Mouse (Mus musculus): ENCODE data around the gene Cmtm4. TPM values are rescaled to one million over a fixed set of nuclear protein-coding genes. Genes with fewer than 3 reads are reported as not detected.

The Cmtm4 gene
- polyA plus RNA-seq, 1 experiment from 2014 or later, result 2.6 TPM

- no peak overlapping the region for H3K4me3 ChIP-seq
- 93% methylated on average over 5 of the region's 5 CpGs for WGBS
- no peaks in the 10 kb centered on the region for H3K27me3 ChIP-seq
- no peak overlapping the region for H3K9ac ChIP-seq
- ATAC-seq, result no peak
- no peaks in the 10 kb centered on the region for H3K9me3 ChIP-seq (replicated peaks)
- H3K27ac ChIP-seq, result no peak overlapping the region
- H3K36me3 ChIP-seq (ENCODE audit: poor library complexity, severe bottlenecking), result peaks cover 97% of the 10 kb centered on the region
- H3K4me1 ChIP-seq, result peaks cover 26% of the 10 kb centered on the region
- no peak overlapping the region for H3K4me2 ChIP-seq
Observed at GRCm38 (mm10) chr8:104433191-104433842, 37.7 kb upstream of the Cmtm4 start.

DNA sequence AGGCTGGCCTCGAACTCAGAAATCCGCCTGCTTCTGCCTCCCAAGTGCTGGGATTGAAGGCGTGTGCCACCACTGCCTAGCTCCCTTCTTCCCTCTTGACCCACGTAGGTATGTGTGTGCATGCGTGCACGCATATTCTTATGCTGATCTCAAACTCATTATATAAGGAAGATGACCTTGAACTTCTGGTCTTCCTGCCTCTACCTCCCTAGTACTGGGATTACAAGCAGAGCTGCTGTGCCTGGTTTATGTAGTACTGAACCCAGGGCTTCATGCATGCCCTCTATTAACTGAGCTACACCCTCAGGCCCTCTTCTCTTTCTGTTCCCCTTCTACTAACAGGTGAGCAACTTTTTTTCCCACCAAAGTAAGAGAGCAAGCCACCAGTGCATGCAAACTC lies 37.0 kb upstream of the Cmtm4 start:
- no peak overlapping the region for H3K9ac ChIP-seq
- 96% methylated on average over 6 of the region's 6 CpGs for WGBS
- peaks cover 99% of the 10 kb centered on the region for H3K36me3 ChIP-seq (ENCODE audit: poor library complexity, severe bottlenecking)
- H3K27ac ChIP-seq, result no peak overlapping the region
- H3K27me3 ChIP-seq, result no peaks in the 10 kb centered on the region
- no peak overlapping the region for H3K4me3 ChIP-seq
- H3K4me2 ChIP-seq, result no peak overlapping the region
- H3K4me1 ChIP-seq, result peaks cover 26% of the 10 kb centered on the region
- ATAC-seq, result no peak
- no peaks in the 10 kb centered on the region for H3K9me3 ChIP-seq (replicated peaks)

- no peak for ATAC-seq
- 89% methylated on average over 7 of the region's 7 CpGs for WGBS
- H3K4me2 ChIP-seq, result no peak overlapping the region
- peaks cover 99% of the 10 kb centered on the region for H3K36me3 ChIP-seq (ENCODE audit: poor library complexity, severe bottlenecking)
- H3K27me3 ChIP-seq, result no peaks in the 10 kb centered on the region
- no peaks in the 10 kb centered on the region for H3K9me3 ChIP-seq (replicated peaks)
- H3K9ac ChIP-seq, result no peak overlapping the region
- H3K4me1 ChIP-seq, result peaks cover 9% of the 10 kb centered on the region; the same call in 1 of the 2 replicates
- no peak overlapping the region for H3K27ac ChIP-seq
- H3K4me3 ChIP-seq, result no peak overlapping the region
Observed at GRCm38 (mm10) chr8:104430230-104430629, 34.6 kb upstream of the Cmtm4 start.

- ATAC-seq, result no peak
- Histone ChIP-seq H3K4me2 (no peak overlapping the region), H3K4me3 (no peak overlapping the region), H3K9me3 (replicated peaks) (no peaks in the 10 kb centered on the region), H3K27ac (no peak overlapping the region), H3K4me1 (no peaks in the 10 kb centered on the region), H3K9ac (no peak overlapping the region), H3K27me3 (no peaks in the 10 kb centered on the region), H3K36me3 (ENCODE audit: poor library complexity, severe bottlenecking) (peaks cover 98% of the 10 kb centered on the region)
- WGBS, result 91% methylated on average over 13 of the region's 13 CpGs
Observed at GRCm38 (mm10) chr8:104427703-104428102, 32.1 kb upstream of the Cmtm4 start.

- Histone ChIP-seq H3K4me3 (no peak overlapping the region), H3K27ac (no peak overlapping the region), H3K9ac (no peak overlapping the region), H3K27me3 (no peaks in the 10 kb centered on the region), H3K4me2 (no peak overlapping the region), H3K36me3 (ENCODE audit: poor library complexity, severe bottlenecking) (peaks cover 97% of the 10 kb centered on the region), H3K9me3 (replicated peaks) (no peaks in the 10 kb centered on the region), H3K4me1 (no peaks in the 10 kb centered on the region)
- WGBS, result 84% methylated on average over 6 of the region's 6 CpGs
- no peak for ATAC-seq
Observed at GRCm38 (mm10) chr8:104422313-104422712, 26.7 kb upstream of the Cmtm4 start.

DNA sequence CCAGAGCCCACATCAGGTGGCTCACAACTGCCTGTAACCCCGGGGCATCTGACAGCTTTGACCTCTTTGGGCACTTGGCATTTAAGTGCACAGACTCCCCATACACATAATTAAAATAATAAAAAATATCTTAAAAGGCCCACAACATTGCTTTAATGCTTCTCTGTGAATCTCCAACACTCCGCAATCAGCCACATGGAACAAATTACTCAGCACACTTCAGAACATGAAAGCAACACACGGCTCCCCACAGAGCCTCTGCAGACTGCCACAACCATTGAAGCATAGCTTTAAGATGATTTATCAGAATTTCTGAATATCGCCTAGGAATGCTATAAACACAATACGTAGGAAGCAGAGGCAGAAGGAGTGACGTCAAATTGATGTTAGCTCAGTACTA lies 20.4 kb upstream of the Cmtm4 start:
- Histone ChIP-seq H3K4me1 (no peaks in the 10 kb centered on the region; the same call in 1 of the 2 replicates), H3K4me2 (no peak overlapping the region), H3K36me3 (ENCODE audit: poor library complexity, severe bottlenecking) (peaks cover 43% of the 10 kb centered on the region), H3K4me3 (no peak overlapping the region), H3K27ac (no peak overlapping the region), H3K9ac (no peak overlapping the region), H3K9me3 (replicated peaks) (no peaks in the 10 kb centered on the region), H3K27me3 (no peaks in the 10 kb centered on the region)
- ATAC-seq, result no peak
- 90% methylated on average over 6 of the region's 6 CpGs for WGBS

GRCm38 (mm10) chr8:104414204-104414603 lies 18.6 kb upstream of the Cmtm4 start:
- 65% methylated on average over 3 of the region's 3 CpGs for WGBS
- Histone ChIP-seq H3K9me3 (replicated peaks) (no peaks in the 10 kb centered on the region), H3K36me3 (ENCODE audit: poor library complexity, severe bottlenecking) (peaks cover 24% of the 10 kb centered on the region), H3K9ac (no peak overlapping the region), H3K4me1 (peaks cover 4% of the 10 kb centered on the region; the same call in 1 of the 2 replicates), H3K4me2 (no peak overlapping the region), H3K4me3 (no peak overlapping the region), H3K27ac (no peak overlapping the region), H3K27me3 (no peaks in the 10 kb centered on the region)
- peak; percentile 46 for ATAC-seq

- no peak overlapping the region for H3K27ac ChIP-seq
- H3K27me3 ChIP-seq, result no peaks in the 10 kb centered on the region
- H3K9ac ChIP-seq, result no peak overlapping the region
- H3K4me1 ChIP-seq, result peaks cover 4% of the 10 kb centered on the region; the same call in 1 of the 2 replicates
- peak; percentile 57 for ATAC-seq
- H3K9me3 ChIP-seq (replicated peaks), result no peaks in the 10 kb centered on the region
- no peak overlapping the region for H3K4me3 ChIP-seq
- 83% methylated on average over 4 of the region's 4 CpGs for WGBS
- peaks cover 20% of the 10 kb centered on the region for H3K36me3 ChIP-seq (ENCODE audit: poor library complexity, severe bottlenecking)
- no peak overlapping the region for H3K4me2 ChIP-seq
Observed at GRCm38 (mm10) chr8:104413770-104414169, 18.2 kb upstream of the Cmtm4 start.

GRCm38 (mm10) chr8:104412805-104413532 lies 17.4 kb upstream of the Cmtm4 start:
- Histone ChIP-seq H3K4me3 (no peak overlapping the region), H3K9me3 (replicated peaks) (no peaks in the 10 kb centered on the region), H3K4me2 (no peak overlapping the region), H3K27me3 (no peaks in the 10 kb centered on the region), H3K27ac (no peak overlapping the region), H3K4me1 (peaks cover 4% of the 10 kb centered on the region; the same call in 1 of the 2 replicates), H3K9ac (no peak overlapping the region), H3K36me3 (ENCODE audit: poor library complexity, severe bottlenecking) (peaks cover 14% of the 10 kb centered on the region)
- ATAC-seq, result no peak
- 81% methylated on average over 7 of the region's 7 CpGs for WGBS

GRCm38 (mm10) chr8:104411972-104412371 lies 16.4 kb upstream of the Cmtm4 start:
- peaks cover 4% of the 10 kb centered on the region for H3K36me3 ChIP-seq (ENCODE audit: poor library complexity, severe bottlenecking)
- no peak overlapping the region for H3K4me2 ChIP-seq
- H3K4me1 ChIP-seq, result peaks cover 4% of the 10 kb centered on the region; the same call in 1 of the 2 replicates
- H3K27me3 ChIP-seq, result no peaks in the 10 kb centered on the region
- H3K9ac ChIP-seq, result no peak overlapping the region
- no peak for ATAC-seq
- 89% methylated on average over 3 of the region's 3 CpGs for WGBS
- no peak overlapping the region for H3K4me3 ChIP-seq
- H3K9me3 ChIP-seq (replicated peaks), result no peaks in the 10 kb centered on the region
- no peak overlapping the region for H3K27ac ChIP-seq

DNA sequence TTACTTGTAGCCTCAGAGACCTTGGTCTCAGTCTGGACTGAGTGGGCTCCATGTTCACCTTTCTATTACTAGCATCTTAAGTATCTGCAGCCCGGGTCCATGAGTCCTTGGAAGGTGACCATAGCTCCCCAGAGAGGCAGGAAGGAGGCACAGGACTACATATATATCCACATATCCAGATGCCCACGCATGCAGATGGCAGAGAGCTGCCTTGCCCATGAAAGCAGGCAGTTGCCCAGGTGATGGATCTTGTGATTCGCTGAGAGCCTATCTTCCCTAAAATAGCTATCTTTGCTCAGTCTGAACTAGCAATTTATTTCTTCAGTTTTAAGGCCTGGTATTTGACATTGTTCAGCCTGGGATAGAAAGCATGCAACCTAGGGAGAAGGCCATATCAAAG lies 15.9 kb upstream of the Cmtm4 start:
- no peak overlapping the region for H3K4me3 ChIP-seq
- no peak overlapping the region for H3K9ac ChIP-seq
- WGBS, result 90% methylated on average over 3 of the region's 3 CpGs
- H3K27me3 ChIP-seq, result no peaks in the 10 kb centered on the region
- H3K9me3 ChIP-seq (replicated peaks), result no peaks in the 10 kb centered on the region
- H3K4me2 ChIP-seq, result no peak overlapping the region
- no peak overlapping the region for H3K27ac ChIP-seq
- H3K4me1 ChIP-seq, result peaks cover 4% of the 10 kb centered on the region; the same call in 1 of the 2 replicates
- H3K36me3 ChIP-seq (ENCODE audit: poor library complexity, severe bottlenecking), result 0 out of 2 replicates have a peak, but pooled peaks cover under 1% of the 10 kb centered on the region
- no peak for ATAC-seq

GRCm38 (mm10) chr8:104410628-104411273 lies 15.1 kb upstream of the Cmtm4 start:
- H3K9ac ChIP-seq, result no peak overlapping the region
- WGBS, result 32% methylated on average over 7 of the region's 7 CpGs
- no peaks in the 10 kb centered on the region for H3K36me3 ChIP-seq (ENCODE audit: poor library complexity, severe bottlenecking)
- no peak overlapping the region for H3K4me2 ChIP-seq
- H3K9me3 ChIP-seq (replicated peaks), result no peaks in the 10 kb centered on the region
- peaks cover 4% of the 10 kb centered on the region; the same call in 1 of the 2 replicates for H3K4me1 ChIP-seq
- H3K4me3 ChIP-seq, result no peak overlapping the region
- H3K27ac ChIP-seq, result no peak overlapping the region
- H3K27me3 ChIP-seq, result no peaks in the 10 kb centered on the region
- no peak for ATAC-seq
